Mouse (Mus musculus): Measurements from ENCODE around the gene Olfr389. TPM values are rescaled to one million over a fixed set of nuclear protein-coding genes. Genes with fewer than 3 reads are reported as not detected.

Olfr389 gene
- polyA plus RNA-seq (2014; fragmentation: Nextera tagmentation; extraction: Ambion mirVana): not detected in 2 replicates

DNA sequence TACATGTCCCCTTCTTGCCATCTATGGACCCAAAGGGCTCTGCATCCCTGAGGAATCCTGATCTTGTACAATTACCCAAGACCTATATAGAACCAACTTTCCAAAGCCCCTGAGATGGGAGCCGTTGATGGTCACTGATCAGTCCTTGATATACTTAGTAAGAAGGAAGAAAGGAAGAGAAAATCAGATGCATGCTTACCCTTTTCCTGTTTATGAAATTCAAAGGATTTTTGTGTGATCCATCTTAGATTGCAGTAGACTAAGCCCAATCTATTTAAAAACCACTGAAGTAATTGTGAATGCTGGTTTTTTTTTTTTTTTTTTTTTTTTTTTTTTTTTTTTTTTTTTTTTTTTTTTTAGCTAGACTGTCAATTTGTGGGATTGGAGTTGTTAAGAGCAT is at the start of gene Olfr389:
Gene Olfr389 (minus strand): TSS at position 101 of the 400 bp plus-strand sequence.
- H3K4me3 ChIP-seq (ENCODE audit: low read depth, low read length): no peak within 1 kb of the TSS
- TF ChIP-seq CTCF (IDR thresholded peaks at IDR 0.05; ENCODE audit: low read depth): no peak

DNA sequence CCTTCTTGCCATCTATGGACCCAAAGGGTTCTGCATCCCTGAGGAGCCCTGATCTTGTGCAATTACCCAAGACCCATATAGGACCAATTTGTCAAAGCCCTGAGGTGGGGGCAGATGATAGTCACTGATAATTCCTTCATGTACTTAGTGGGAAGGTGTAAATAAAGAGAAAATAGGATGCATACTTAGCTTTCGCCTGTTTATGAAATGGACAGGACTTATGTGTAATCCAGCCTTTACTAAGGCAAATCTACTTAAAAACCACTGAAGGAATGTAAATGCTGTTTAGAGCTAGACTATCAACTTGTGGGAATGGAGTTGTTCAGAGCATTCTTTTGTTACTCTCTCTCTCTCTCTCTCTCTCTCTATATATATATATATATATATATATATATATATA is 36.4 kb upstream of the Olfr389 start, which contains the start of gene Olfr392:
Gene Olfr392 (minus strand): TSS at position 101 of the 400 bp plus-strand sequence.
- H3K27ac ChIP-seq (ENCODE audit: low read depth): no peak within 1 kb of the TSS
- ATAC-seq (ENCODE audit: insufficient read depth): no peak
- no peaks in the 10 kb centered on the region for H3K27me3 ChIP-seq (ENCODE audit: insufficient read depth, low read length)
- H3K4me3 ChIP-seq (ENCODE audit: low read depth, low read length): no peak within 1 kb of the TSS
- no peaks in the 10 kb centered on the region for H3K4me1 ChIP-seq (ENCODE audit: insufficient read depth)
- no peak for TF ChIP-seq CTCF (IDR thresholded peaks at IDR 0.05; ENCODE audit: low read depth)
- H3K4me2 ChIP-seq: no peak within 1 kb of the TSS
- 88% methylated on average over 1 of the region's 1 CpGs for WGBS
- H3K9me3 ChIP-seq (ENCODE audit: low read depth, low read length): no peaks in the 10 kb centered on the region
- H3K9ac ChIP-seq: no peak within 1 kb of the TSS
- no peaks in the 10 kb centered on the region for H3K36me3 ChIP-seq (ENCODE audit: insufficient read depth)
- no peak for DNase-seq

More for the DNA sequence above, at the start of gene Olfr389:
- Histone ChIP-seq H3K27me3 (ENCODE audit: insufficient read depth, low read length) (no peaks in the 10 kb centered on the region), H3K9me3 (ENCODE audit: low read depth, low read length) (no peaks in the 10 kb centered on the region), H3K4me2 (no peak within 1 kb of the TSS), H3K9ac (no peak within 1 kb of the TSS), H3K27ac (ENCODE audit: low read depth) (no peak within 1 kb of the TSS), H3K4me1 (ENCODE audit: insufficient read depth) (no peaks in the 10 kb centered on the region), H3K36me3 (ENCODE audit: insufficient read depth) (no peaks in the 10 kb centered on the region)
- ATAC-seq (ENCODE audit: insufficient read depth): no peak
- WGBS: 86% methylated on average over 1 of the region's 1 CpGs
- DNase-seq: no peak

DNA sequence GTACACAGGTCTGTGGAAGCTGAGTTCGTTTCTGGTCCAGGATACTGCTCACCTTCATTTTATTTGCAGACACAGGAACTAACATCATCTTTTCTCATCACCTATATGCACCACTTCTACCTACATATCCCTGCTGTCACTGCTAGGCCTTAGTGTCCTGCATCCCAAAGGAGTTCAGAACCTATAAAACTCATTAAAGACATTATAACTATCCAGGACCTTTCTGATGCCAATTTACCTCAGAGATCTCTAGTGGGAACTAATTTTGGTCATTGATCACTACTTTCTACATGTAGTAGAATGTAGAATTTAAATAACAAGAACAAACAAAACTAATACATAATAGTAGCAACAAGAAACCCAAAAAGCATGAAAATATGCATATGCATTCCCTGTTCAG is 22.4 kb upstream of the Olfr389 start, which contains the start of gene Olfr391-ps:
Gene Olfr391-ps (minus strand): TSS at position 101 of the 400 bp plus-strand sequence.
- Histone ChIP-seq H3K27me3 (ENCODE audit: insufficient read depth, low read length) (no peaks in the 10 kb centered on the region), H3K9me3 (ENCODE audit: low read depth, low read length) (no peaks in the 10 kb centered on the region), H3K4me2 (no peak within 1 kb of the TSS), H3K4me1 (ENCODE audit: insufficient read depth) (no peaks in the 10 kb centered on the region), H3K36me3 (ENCODE audit: insufficient read depth) (no peaks in the 10 kb centered on the region), H3K4me3 (ENCODE audit: low read depth, low read length) (no peak within 1 kb of the TSS), H3K9ac (no peak within 1 kb of the TSS), H3K27ac (ENCODE audit: low read depth) (no peak within 1 kb of the TSS)
- 7% methylated on average over 1 of the region's 1 CpGs for WGBS
- ATAC-seq (ENCODE audit: insufficient read depth) (no peak), DNase-seq (no peak)
- no peak for TF ChIP-seq CTCF (IDR thresholded peaks at IDR 0.05; ENCODE audit: low read depth)

DNA sequence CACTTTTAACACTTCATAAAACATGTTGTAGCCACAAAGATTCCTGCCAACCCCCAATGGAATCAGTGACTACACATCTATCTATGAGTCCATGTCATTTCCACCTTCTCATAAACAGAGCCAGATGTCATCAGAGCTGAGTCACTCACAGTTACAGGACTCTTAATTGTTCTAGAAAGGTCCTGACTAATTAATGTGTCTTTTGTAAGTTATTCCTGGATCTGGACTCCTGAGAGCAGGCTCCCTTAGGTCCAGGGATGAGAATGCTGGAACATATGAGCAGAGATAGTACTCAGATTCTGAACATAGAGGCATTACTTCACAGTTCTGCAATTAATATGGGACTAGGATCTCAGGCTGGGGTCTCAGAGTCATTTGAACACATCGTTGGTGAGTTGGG is 2.2 kb upstream of the Olfr389 start, which contains the start of gene Olfr390:
Gene Olfr390 (plus strand): TSS at position 301 of the 400 bp plus-strand sequence.
- Histone ChIP-seq H3K36me3 (ENCODE audit: insufficient read depth) (no peaks in the 10 kb centered on the region), H3K4me1 (ENCODE audit: insufficient read depth) (no peaks in the 10 kb centered on the region), H3K4me3 (ENCODE audit: low read depth, low read length) (no peak within 1 kb of the TSS), H3K27me3 (ENCODE audit: insufficient read depth, low read length) (no peaks in the 10 kb centered on the region), H3K9me3 (ENCODE audit: low read depth, low read length) (no peaks in the 10 kb centered on the region), H3K4me2 (no peak within 1 kb of the TSS), H3K27ac (ENCODE audit: low read depth) (no peak within 1 kb of the TSS), H3K9ac (no peak within 1 kb of the TSS)
- WGBS: 49% methylated on average over 1 of the region's 1 CpGs
- DNase-seq (no peak), ATAC-seq (ENCODE audit: insufficient read depth) (no peak)
- no peak for TF ChIP-seq CTCF (IDR thresholded peaks at IDR 0.05; ENCODE audit: low read depth)

DNA sequence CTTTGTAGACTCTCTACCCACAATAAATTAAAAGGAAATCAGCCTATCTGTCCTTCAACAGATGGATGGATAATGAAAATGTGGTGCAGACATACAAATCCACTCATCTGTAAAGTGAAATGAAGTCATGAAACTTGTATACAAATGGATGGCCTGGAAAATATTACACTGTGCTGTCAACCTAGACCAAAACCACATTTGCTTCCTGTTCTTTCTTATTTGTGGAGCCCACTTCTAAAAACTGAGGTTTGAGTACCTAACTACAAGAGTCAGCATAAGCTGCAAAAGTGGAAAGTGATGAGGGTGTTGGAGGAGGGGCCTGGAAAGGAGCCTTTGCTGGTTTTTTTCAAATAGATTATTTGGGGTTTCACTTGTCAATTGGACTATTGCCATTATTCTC is 21.4 kb downstream of the Olfr389 start:
- Histone ChIP-seq H3K4me1 (ENCODE audit: insufficient read depth) (no peaks in the 10 kb centered on the region), H3K27me3 (ENCODE audit: insufficient read depth, low read length) (no peaks in the 10 kb centered on the region), H3K4me3 (ENCODE audit: low read depth, low read length) (no peak overlapping the region), H3K27ac (ENCODE audit: low read depth) (no peak overlapping the region), H3K36me3 (ENCODE audit: insufficient read depth) (no peaks in the 10 kb centered on the region), H3K9ac (no peak overlapping the region), H3K9me3 (ENCODE audit: low read depth, low read length) (no peaks in the 10 kb centered on the region), H3K4me2 (no peak overlapping the region)
- DNase-seq (no peak), ATAC-seq (ENCODE audit: insufficient read depth) (no peak)
- TF ChIP-seq CTCF (IDR thresholded peaks at IDR 0.05; ENCODE audit: low read depth): no peak

Other genes starting within 250 kb of the Olfr389 start
- not detected in 2 replicates for gene Olfr385, start 187.7 kb downstream of the Olfr389 start, polyA plus RNA-seq (2014; fragmentation: Nextera tagmentation; extraction: Ambion mirVana)
- not detected in 2 replicates for gene Olfr384, start 182.1 kb downstream of the Olfr389 start, polyA plus RNA-seq (2014; fragmentation: Nextera tagmentation; extraction: Ambion mirVana)
- gene Zfp735, start 91.9 kb downstream of the Olfr389 start, polyA plus RNA-seq (2014; fragmentation: Nextera tagmentation; extraction: Ambion mirVana): not detected in 2 replicates
- gene Olfr390, start 2.3 kb upstream of the Olfr389 start, polyA plus RNA-seq (2014; fragmentation: Nextera tagmentation; extraction: Ambion mirVana): not detected in 2 replicates
- not detected in 2 replicates for gene Olfr391-ps, start 22.3 kb upstream of the Olfr389 start, polyA plus RNA-seq (2014; fragmentation: Nextera tagmentation; extraction: Ambion mirVana)
- gene Olfr392, start 36.3 kb upstream of the Olfr389 start, polyA plus RNA-seq (2014; fragmentation: Nextera tagmentation; extraction: Ambion mirVana): not detected in 2 replicates
- gene Olfr393, start 70.7 kb upstream of the Olfr389 start, polyA plus RNA-seq (2014; fragmentation: Nextera tagmentation; extraction: Ambion mirVana): not detected in 2 replicates
- gene Olfr394, start 110.1 kb upstream of the Olfr389 start, polyA plus RNA-seq (2014; fragmentation: Nextera tagmentation; extraction: Ambion mirVana): not detected in 2 replicates
- not detected in 2 replicates for gene Olfr395, start 128.6 kb upstream of the Olfr389 start, polyA plus RNA-seq (2014; fragmentation: Nextera tagmentation; extraction: Ambion mirVana)
- not detected in 2 replicates for gene Olfr23, start 156.0 kb upstream of the Olfr389 start, polyA plus RNA-seq (2014; fragmentation: Nextera tagmentation; extraction: Ambion mirVana)
- not detected in 2 replicates for gene Olfr397, start 180.1 kb upstream of the Olfr389 start, polyA plus RNA-seq (2014; fragmentation: Nextera tagmentation; extraction: Ambion mirVana)
- not detected in 2 replicates for gene Olfr398, start 209.7 kb upstream of the Olfr389 start, polyA plus RNA-seq (2014; fragmentation: Nextera tagmentation; extraction: Ambion mirVana)